Mouse (Mus musculus): ENCODE results near the gene Tspan31.
A peak's percentile ranks its signal among the peaks of the same experiment; 100 is the strongest.

GRCm38 (mm10) chr10:127063239-127063872, 6.7 kb downstream of the Tspan31 start, which contains the start of gene Cdk4:
- TF ChIP-seq EP300 (IDR thresholded peaks at IDR 0.05; ENCODE audit: low read depth) (peak; percentile 78; the same call in 1 of the 2 replicates), CTCF (IDR thresholded peaks at IDR 0.05; ENCODE audit: low read depth) (no peak)
